Mouse (Mus musculus): Measurements from ENCODE around the gene Ilf2. TPM values are rescaled to one million over a fixed set of nuclear protein-coding genes. Genes with fewer than 3 reads are reported as not detected.

Ilf2 gene
- 224 and 229 TPM in 2 replicates for polyA plus RNA-seq (2015; fragmentation: Nextera tagmentation; extraction: Ambion mirVana)

GRCm38 (mm10) chr3:90475831-90476611 lies at the start of gene Ilf2:
TSS of gene Ilf2 (plus strand) at chr3:90476126.
- WGBS = under 1% methylated on average over 44 of the region's 45 CpGs
- no peaks in the 10 kb centered on the region for H3K9me3 ChIP-seq (ENCODE audit: control insufficient read depth, low read length)
- no peaks in the 10 kb centered on the region for H3K27me3 ChIP-seq (replicated peaks; ENCODE audit: control insufficient read depth, insufficient read depth, low read length)
- peak within 1 kb of the TSS; percentile 82 for H3K4me2 ChIP-seq (ENCODE audit: low read length)
- H3K27ac ChIP-seq (ENCODE audit: low read depth, low read length) = peak within 1 kb of the TSS; percentile 87
- H3K4me1 ChIP-seq (ENCODE audit: control insufficient read depth, insufficient read depth, low read depth, low read length) = peaks cover 11% of the 10 kb centered on the region
- peak; percentile 99 for ATAC-seq
- peak within 1 kb of the TSS; percentile 91 for H3K9ac ChIP-seq (ENCODE audit: low read depth, low read length)
- H3K4me3 ChIP-seq (ENCODE audit: low read length) = peak within 1 kb of the TSS; percentile 70
- H3K36me3 ChIP-seq (ENCODE audit: control insufficient read depth, insufficient read depth, low read length) = peaks cover 10% of the 10 kb centered on the region; the same call in 1 of the 2 replicates

DNA sequence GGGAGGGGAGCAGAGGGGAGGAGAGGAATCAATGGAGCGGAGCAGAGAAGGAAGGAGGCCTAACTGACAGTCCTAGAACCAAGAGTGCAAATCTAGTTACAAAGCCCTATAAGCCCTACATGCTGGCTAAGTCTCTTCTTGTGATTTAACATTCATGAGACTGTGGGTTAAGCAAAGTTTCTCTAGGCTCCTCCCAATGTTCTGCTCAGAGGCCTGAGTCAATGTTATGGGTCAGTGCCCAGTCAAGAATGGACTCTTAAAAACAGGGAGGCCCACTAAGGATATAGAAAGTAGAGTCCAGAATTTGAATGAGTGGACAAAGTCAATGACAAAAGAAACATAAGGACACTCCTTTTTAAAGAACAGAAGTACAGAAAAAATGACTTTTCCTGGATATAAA lies 48.4 kb upstream of the Ilf2 start:
- Histone ChIP-seq H3K9me3 (ENCODE audit: control insufficient read depth, low read length) (no peaks in the 10 kb centered on the region), H3K9ac (ENCODE audit: low read depth, low read length) (no peak overlapping the region), H3K4me3 (ENCODE audit: low read length) (no peak overlapping the region), H3K4me1 (ENCODE audit: control insufficient read depth, insufficient read depth, low read depth, low read length) (peaks cover 18% of the 10 kb centered on the region), H3K4me2 (ENCODE audit: low read length) (no peak overlapping the region), H3K27ac (ENCODE audit: low read depth, low read length) (no peak overlapping the region), H3K36me3 (ENCODE audit: control insufficient read depth, insufficient read depth, low read length) (peaks cover 5% of the 10 kb centered on the region; the same call in 1 of the 2 replicates), H3K27me3 (replicated peaks; ENCODE audit: control insufficient read depth, insufficient read depth, low read length) (no peaks in the 10 kb centered on the region)
- 64% methylated on average over 1 of the region's 1 CpGs for WGBS
- ATAC-seq = no peak

DNA sequence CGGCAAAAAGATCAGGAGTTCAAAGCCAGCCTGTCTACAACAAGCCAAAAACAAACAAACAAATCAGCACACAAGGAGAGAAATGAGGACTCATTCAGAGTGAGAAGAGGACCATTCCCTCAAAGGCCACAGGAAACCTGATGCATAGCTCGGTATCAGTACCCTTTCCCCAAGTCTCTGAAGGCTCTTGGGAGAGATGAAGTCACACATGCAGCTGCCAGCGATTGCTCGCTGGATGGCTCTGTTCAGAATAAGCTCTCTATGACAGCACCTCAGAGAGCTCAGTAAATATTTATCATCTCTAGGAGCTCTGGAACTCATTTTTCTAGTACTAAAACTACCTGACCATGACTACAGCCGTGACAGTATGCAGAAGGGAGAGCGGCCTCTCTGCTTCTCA lies 47.7 kb upstream of the Ilf2 start:
- Histone ChIP-seq H3K36me3 (ENCODE audit: control insufficient read depth, insufficient read depth, low read length) (peaks cover 2% of the 10 kb centered on the region; the same call in 1 of the 2 replicates), H3K4me3 (ENCODE audit: low read length) (no peak overlapping the region), H3K27me3 (replicated peaks; ENCODE audit: control insufficient read depth, insufficient read depth, low read length) (no peaks in the 10 kb centered on the region), H3K9ac (ENCODE audit: low read depth, low read length) (no peak overlapping the region), H3K27ac (ENCODE audit: low read depth, low read length) (no peak overlapping the region), H3K9me3 (ENCODE audit: control insufficient read depth, low read length) (no peaks in the 10 kb centered on the region), H3K4me2 (ENCODE audit: low read length) (no peak overlapping the region), H3K4me1 (ENCODE audit: control insufficient read depth, insufficient read depth, low read depth, low read length) (peaks cover 18% of the 10 kb centered on the region)
- ATAC-seq = no peak
- 89% methylated on average over 6 of the region's 6 CpGs for WGBS

DNA sequence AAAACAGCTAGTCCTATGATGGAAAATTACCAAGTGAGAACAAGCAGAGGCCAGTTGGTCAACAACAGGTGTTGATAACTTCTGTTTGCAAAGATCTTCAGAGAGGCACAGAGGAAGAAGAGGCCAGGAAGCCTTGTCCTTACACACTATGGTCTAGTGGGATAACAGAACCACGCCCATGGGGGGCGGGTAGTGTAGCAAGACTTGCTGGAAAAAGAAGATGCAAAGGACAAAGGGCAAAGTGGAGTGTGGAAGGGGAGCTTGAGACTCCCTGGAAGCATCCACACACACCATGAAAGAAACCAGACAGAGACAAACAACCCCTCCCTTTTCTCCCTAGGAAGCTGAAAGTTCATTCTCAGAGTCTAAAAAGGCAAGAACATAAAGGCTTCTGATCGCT lies 46.4 kb upstream of the Ilf2 start:
- peaks cover 21% of the 10 kb centered on the region for H3K4me1 ChIP-seq (ENCODE audit: control insufficient read depth, insufficient read depth, low read depth, low read length)
- no peak for ATAC-seq
- H3K9ac ChIP-seq (ENCODE audit: low read depth, low read length) = no peak overlapping the region
- no peak overlapping the region for H3K4me2 ChIP-seq (ENCODE audit: low read length)
- WGBS = 82% methylated on average over 3 of the region's 3 CpGs
- H3K36me3 ChIP-seq (ENCODE audit: control insufficient read depth, insufficient read depth, low read length) = no peaks in the 10 kb centered on the region
- H3K9me3 ChIP-seq (ENCODE audit: control insufficient read depth, low read length) = no peaks in the 10 kb centered on the region
- no peak overlapping the region for H3K27ac ChIP-seq (ENCODE audit: low read depth, low read length)
- no peak overlapping the region for H3K4me3 ChIP-seq (ENCODE audit: low read length)
- no peaks in the 10 kb centered on the region for H3K27me3 ChIP-seq (replicated peaks; ENCODE audit: control insufficient read depth, insufficient read depth, low read length)

GRCm38 (mm10) chr3:90432348-90432747 lies 43.6 kb upstream of the Ilf2 start:
- H3K4me2 ChIP-seq (ENCODE audit: low read length) = peak overlapping the region; percentile 96
- H3K9ac ChIP-seq (ENCODE audit: low read depth, low read length) = peak overlapping the region; percentile 92
- no peaks in the 10 kb centered on the region for H3K27me3 ChIP-seq (replicated peaks; ENCODE audit: control insufficient read depth, insufficient read depth, low read length)
- no peak for ATAC-seq
- 19% methylated on average over 2 of the region's 2 CpGs for WGBS
- no peaks in the 10 kb centered on the region for H3K9me3 ChIP-seq (ENCODE audit: control insufficient read depth, low read length)
- peak overlapping the region; percentile 94; the same call in 1 of the 2 replicates for H3K27ac ChIP-seq (ENCODE audit: low read depth, low read length)
- H3K36me3 ChIP-seq (ENCODE audit: control insufficient read depth, insufficient read depth, low read length) = no peaks in the 10 kb centered on the region
- peak overlapping the region; percentile 74 for H3K4me3 ChIP-seq (ENCODE audit: low read length)
- peaks cover 19% of the 10 kb centered on the region for H3K4me1 ChIP-seq (ENCODE audit: control insufficient read depth, insufficient read depth, low read depth, low read length)

DNA sequence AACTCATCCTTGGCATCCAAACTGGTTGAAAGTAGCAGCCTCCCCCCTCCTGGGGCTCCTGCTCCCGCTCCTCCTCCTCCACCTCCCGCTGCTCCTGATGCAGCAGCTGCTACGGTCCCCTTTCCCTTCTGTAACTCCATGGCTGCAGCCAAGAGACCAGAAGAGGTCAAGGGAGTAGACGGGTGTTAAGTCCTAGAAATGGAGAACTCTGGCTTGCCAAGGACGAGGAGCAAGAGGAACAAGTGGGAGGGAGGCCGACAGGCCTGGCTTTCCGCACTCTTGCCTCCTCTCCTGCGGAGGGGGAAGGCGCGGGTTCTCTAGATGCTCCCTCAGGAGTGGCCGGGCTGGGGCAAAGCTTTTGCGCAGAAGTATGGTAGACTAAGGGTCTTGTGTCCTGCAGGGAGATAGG lies 43.1 kb upstream of the Ilf2 start:
- H3K36me3 ChIP-seq (ENCODE audit: control insufficient read depth, insufficient read depth, low read length) = no peaks in the 10 kb centered on the region
- H3K4me1 ChIP-seq (ENCODE audit: control insufficient read depth, insufficient read depth, low read depth, low read length) = peaks cover 19% of the 10 kb centered on the region
- ATAC-seq = peak; percentile 25
- peak overlapping the region; percentile 96 for H3K4me2 ChIP-seq (ENCODE audit: low read length)
- 1% methylated on average over 12 of the region's 12 CpGs for WGBS
- peak overlapping the region; percentile 94 for H3K27ac ChIP-seq (ENCODE audit: low read depth, low read length)
- H3K4me3 ChIP-seq (ENCODE audit: low read length) = peak overlapping the region; percentile 74
- H3K27me3 ChIP-seq (replicated peaks; ENCODE audit: control insufficient read depth, insufficient read depth, low read length) = no peaks in the 10 kb centered on the region
- H3K9me3 ChIP-seq (ENCODE audit: control insufficient read depth, low read length) = no peaks in the 10 kb centered on the region
- peak overlapping the region; percentile 92 for H3K9ac ChIP-seq (ENCODE audit: low read depth, low read length)

DNA sequence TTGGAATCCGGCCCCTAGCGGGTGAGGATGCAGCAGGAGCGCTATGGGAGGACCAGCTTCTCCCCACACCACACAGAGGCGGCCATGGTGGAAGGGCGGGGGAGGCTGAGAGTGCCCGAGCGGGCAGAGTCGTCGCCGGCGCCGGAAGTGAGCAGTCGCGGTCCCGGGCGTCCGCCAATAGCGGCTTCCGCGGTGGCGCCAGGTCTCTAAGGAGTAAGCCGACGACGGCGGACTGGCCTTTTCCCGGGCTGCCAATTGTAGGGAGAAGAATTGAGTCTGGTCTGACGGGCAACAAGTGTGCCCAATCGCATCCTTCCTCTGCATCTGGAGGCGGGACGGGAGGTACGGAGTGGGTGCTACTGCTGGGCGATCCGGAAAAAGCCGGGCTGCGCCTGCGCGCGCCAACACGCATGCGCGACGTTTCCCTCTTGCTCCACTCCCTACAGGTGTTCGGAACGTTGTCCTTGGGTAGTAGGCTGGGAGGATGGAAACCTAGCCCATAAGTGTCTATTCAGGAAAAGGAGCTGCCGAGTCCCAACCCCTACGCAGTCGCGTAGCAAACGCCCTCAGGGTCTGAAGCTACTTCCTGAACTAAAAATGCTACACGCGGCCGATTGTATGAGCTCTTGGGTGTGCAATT lies 42.4 kb upstream of the Ilf2 start, which contains the start of gene Ints3:
Gene Ints3, minus strand, starts transcription at position 242 of the 640 bp plus-strand sequence.
- Histone ChIP-seq H3K36me3 (ENCODE audit: control insufficient read depth, insufficient read depth, low read length) (no peaks in the 10 kb centered on the region), H3K4me2 (ENCODE audit: low read length) (peak within 1 kb of the TSS; percentile 96), H3K27ac (ENCODE audit: low read depth, low read length) (peak within 1 kb of the TSS; percentile 94), H3K9me3 (ENCODE audit: control insufficient read depth, low read length) (no peaks in the 10 kb centered on the region), H3K27me3 (replicated peaks; ENCODE audit: control insufficient read depth, insufficient read depth, low read length) (no peaks in the 10 kb centered on the region), H3K4me1 (ENCODE audit: control insufficient read depth, insufficient read depth, low read depth, low read length) (peaks cover 19% of the 10 kb centered on the region), H3K4me3 (ENCODE audit: low read length) (peak within 1 kb of the TSS; percentile 74), H3K9ac (ENCODE audit: low read depth, low read length) (peak within 1 kb of the TSS; percentile 92)
- under 1% methylated on average over 52 of the region's 52 CpGs for WGBS
- peak; percentile 100 for ATAC-seq

DNA sequence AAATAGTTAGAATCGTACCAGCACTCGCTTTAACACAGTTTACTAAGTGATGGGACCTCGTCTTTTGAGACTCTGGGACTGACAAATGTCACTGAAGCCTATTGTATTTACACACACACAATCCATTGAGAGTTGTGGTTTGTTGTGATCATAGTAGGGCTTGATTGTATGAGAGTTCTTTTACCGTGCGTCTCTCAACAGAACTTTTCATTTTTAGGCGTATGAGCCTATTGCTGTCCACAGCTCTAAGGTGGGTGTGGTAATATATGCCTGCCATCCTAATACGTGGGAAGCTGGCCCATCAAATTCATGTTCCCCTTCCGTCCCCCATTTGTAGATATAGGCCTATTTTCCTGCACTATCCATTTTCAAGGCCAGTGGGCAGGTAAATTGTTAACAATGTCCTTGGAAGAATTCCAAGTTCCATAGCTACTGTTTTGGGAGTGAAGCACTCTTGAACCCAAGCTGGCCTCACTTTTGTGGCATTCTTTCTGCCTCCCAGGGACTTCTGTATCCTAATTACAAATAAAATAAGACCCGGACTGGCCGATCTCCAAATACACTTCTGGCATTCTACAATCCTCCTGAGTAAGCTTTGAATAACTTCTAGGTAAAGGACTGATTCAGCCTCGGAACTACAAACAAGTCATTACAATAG lies 41.7 kb upstream of the Ilf2 start:
- Histone ChIP-seq H3K27ac (ENCODE audit: low read depth, low read length) (peak overlapping the region; percentile 76), H3K9ac (ENCODE audit: low read depth, low read length) (peak overlapping the region; percentile 59; the same call in 1 of the 2 replicates), H3K36me3 (ENCODE audit: control insufficient read depth, insufficient read depth, low read length) (no peaks in the 10 kb centered on the region), H3K27me3 (replicated peaks; ENCODE audit: control insufficient read depth, insufficient read depth, low read length) (no peaks in the 10 kb centered on the region), H3K9me3 (ENCODE audit: control insufficient read depth, low read length) (no peaks in the 10 kb centered on the region), H3K4me1 (ENCODE audit: control insufficient read depth, insufficient read depth, low read depth, low read length) (peaks cover 19% of the 10 kb centered on the region), H3K4me2 (ENCODE audit: low read length) (peak overlapping the region; percentile 96), H3K4me3 (ENCODE audit: low read length) (peak overlapping the region; percentile 74)
- no peak for ATAC-seq
- 55% methylated on average over 11 of the region's 11 CpGs for WGBS

GRCm38 (mm10) chr3:90437131-90437530 lies 38.8 kb upstream of the Ilf2 start:
- no peak for ATAC-seq
- WGBS = 76% methylated on average over 4 of the region's 4 CpGs
- Histone ChIP-seq H3K36me3 (ENCODE audit: control insufficient read depth, insufficient read depth, low read length) (no peaks in the 10 kb centered on the region), H3K4me1 (ENCODE audit: control insufficient read depth, insufficient read depth, low read depth, low read length) (peaks cover 6% of the 10 kb centered on the region), H3K9me3 (ENCODE audit: control insufficient read depth, low read length) (no peaks in the 10 kb centered on the region), H3K4me2 (ENCODE audit: low read length) (no peak overlapping the region), H3K9ac (ENCODE audit: low read depth, low read length) (no peak overlapping the region), H3K27ac (ENCODE audit: low read depth, low read length) (no peak overlapping the region), H3K4me3 (ENCODE audit: low read length) (no peak overlapping the region), H3K27me3 (replicated peaks; ENCODE audit: control insufficient read depth, insufficient read depth, low read length) (no peaks in the 10 kb centered on the region)

All from hindbrain, embryonic 16.5 days (tissue).